Mouse (Mus musculus) testis, postnatal 14 days (tissue): ENCODE results near the gene Cchcr1.

Source experiments
- DNase-seq: peaks from one replicate; pipeline ENCODE4 v3.0.0; 2021; ENCODE audit warnings: low spot score

Cchcr1 gene

GRCm38 (mm10) chr17:35554761-35555397 lies 38.0 kb downstream of the Cchcr1 start:
- no peak for DNase-seq

- no peak for DNase-seq
These were observed 39.4 kb downstream of the Cchcr1 start for GRCm38 (mm10) chr17:35556186-35556765.

GRCm38 (mm10) chr17:35556812-35557211 lies 39.9 kb downstream of the Cchcr1 start:
- DNase-seq, result peak; percentile 56

GRCm38 (mm10) chr17:35557351-35557750 lies 40.5 kb downstream of the Cchcr1 start:
- DNase-seq, result no peak

GRCm38 (mm10) chr17:35558216-35558615 lies 41.3 kb downstream of the Cchcr1 start:
- DNase-seq, result no peak

- DNase-seq, result no peak
These were observed 50.2 kb downstream of the Cchcr1 start, which contains the start of gene 2300002M23Rik for GRCm38 (mm10) chr17:35567150-35567549. Gene 2300002M23Rik (plus strand): TSS chr17:35567450.

- peak; percentile 2 for DNase-seq
These were observed 50.9 kb downstream of the Cchcr1 start for GRCm38 (mm10) chr17:35567767-35568166.

- DNase-seq, result peak; percentile 2
These were observed 52.4 kb downstream of the Cchcr1 start for GRCm38 (mm10) chr17:35569091-35569944.

GRCm38 (mm10) chr17:35570836-35571235 lies 53.9 kb downstream of the Cchcr1 start:
- no peak for DNase-seq

GRCm38 (mm10) chr17:35571477-35571876 lies 54.6 kb downstream of the Cchcr1 start:
- no peak for DNase-seq

- DNase-seq, result peak; percentile 76
These were observed 61.3 kb downstream of the Cchcr1 start for GRCm38 (mm10) chr17:35578211-35578610.
